9 mouse cellular contexts compared by ENCODE assay signal in the genomic region with DNA sequence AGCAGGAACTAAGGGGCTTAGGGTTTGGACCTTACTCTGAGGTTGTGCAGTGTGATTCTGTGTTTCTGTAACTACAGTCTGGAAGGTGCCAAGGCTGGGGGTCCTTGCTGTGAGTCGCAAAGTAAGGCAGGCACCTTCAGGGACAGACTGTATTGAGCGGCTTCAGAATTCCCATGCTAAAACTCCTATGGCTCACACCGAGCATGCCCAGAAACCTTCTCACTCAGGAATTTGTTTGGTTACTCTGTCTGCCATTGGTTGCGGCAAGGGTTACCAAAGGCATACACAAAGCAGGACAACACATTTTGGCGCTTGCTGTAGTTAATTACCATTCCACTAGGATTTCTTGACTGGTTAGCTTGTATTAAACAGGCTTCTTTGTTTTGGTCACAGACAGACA. TPM values are rescaled to one million over a fixed set of nuclear protein-coding genes. Genes with fewer than 3 reads are reported as not detected.
A peak's percentile ranks its signal among the peaks of the same experiment; 100 is the strongest.
DNase-seq lines count a peak whose midpoint lies in the region; ATAC-seq and TF ChIP-seq lines count a peak whose summit lies in the region.
"Had no signal": no experiment of that assay in that cellular context is flagged by ENCODE, and none has a peak within 500 bp of the region (broad histone marks: within the 10 kb centered on the region; RNA-seq: fewer than 3 reads in every experiment).

No protein-coding gene starts in this region.

- H3K9ac ChIP-seq in forebrain, embryonic 15.5 days (replicated peaks) = peak overlapping the region; percentile 52
- H3K9ac ChIP-seq in liver, embryonic 14.5 days (replicated peaks) = peak overlapping the region; percentile 99

- no peaks in the 10 kb centered on the region for H3K27me3 ChIP-seq in E14TG2a.4 (ENCODE audit: insufficient read depth, low read length)
- no peaks in the 10 kb centered on the region for H3K27me3 ChIP-seq in forebrain, embryonic 15.5 days
- no peaks in the 10 kb centered on the region for H3K27me3 ChIP-seq in liver, embryonic 14.5 days (ENCODE audit: control insufficient read depth, insufficient read depth, low read length)

- 0 out of 2 replicates have a peak, but pooled peaks have one; percentile 27 for ATAC-seq in forebrain, embryonic 15.5 days (replicated peaks)
- ATAC-seq in liver, embryonic 14.5 days (ENCODE audit: insufficient read depth) = no peak
- no peak for ATAC-seq in monocyte, adult 5-6 weeks (replicated peaks; ENCODE audit: insufficient number of reproducible peaks, low FRiP score, low TSS enrichment, poor library complexity, severe bottlenecking)

- TF ChIP-seq EP300 in liver, embryonic 14.5 days (IDR thresholded peaks at IDR 0.05; ENCODE audit: low read depth) = no peak

- peak; percentile 62 for DNase-seq in embryo, embryonic 10 days (ENCODE audit: low spot score)
- no peak for DNase-seq in embryo, embryonic 9.5 days (ENCODE audit: extremely low spot score)
- no peak for DNase-seq in liver, embryonic 14.5 days (ENCODE audit: low read depth in 3 of 3, low spot score in 3 of 3)
- DNase-seq in gastrocnemius, adult 8-10 months (ENCODE audit: low spot score in 2 of 2) = no peak
- DNase-seq in ovary, postnatal 14 days (ENCODE audit: low spot score) = no peak

- peak overlapping the region; percentile 64 for H3K27ac ChIP-seq in forebrain, embryonic 15.5 days (replicated peaks)
- H3K27ac ChIP-seq in liver, embryonic 14.5 days = peak overlapping the region; percentile 93

- no peaks in the 10 kb centered on the region for H3K9me3 ChIP-seq in E14TG2a.4 (ENCODE audit: low read length)
- no peaks in the 10 kb centered on the region for H3K9me3 ChIP-seq in forebrain, embryonic 15.5 days
- H3K9me3 ChIP-seq in liver, embryonic 14.5 days (ENCODE audit: control insufficient read depth, low read length) = no peaks in the 10 kb centered on the region
- H3K9me3 ChIP-seq: megakaryocyte, embryonic 14.5 days had no signal

- 1% methylated on average over 5 of the region's 5 CpGs for WGBS in forebrain, embryonic 15.5 days
- 37% methylated on average over 5 of the region's 5 CpGs for WGBS in liver, embryonic 14.5 days (ENCODE audit: insufficient replicate concordance)

- H3K36me3 ChIP-seq in E14TG2a.4 (ENCODE audit: insufficient read depth, low read length) = peaks cover 33% of the 10 kb centered on the region
- no peaks in the 10 kb centered on the region for H3K36me3 ChIP-seq in forebrain, embryonic 15.5 days
- peaks cover 30% of the 10 kb centered on the region for H3K36me3 ChIP-seq in liver, embryonic 14.5 days (replicated peaks; ENCODE audit: control insufficient read depth, insufficient read depth, low read depth)

- TF ChIP-seq CTCF in E14TG2a.4 (conservative IDR thresholded peaks at IDR 0.05; ENCODE audit: low read length) = no peak
- TF ChIP-seq CTCF in liver, embryonic 14.5 days (IDR thresholded peaks at IDR 0.05; ENCODE audit: low read depth) = no peak

- peaks cover 93% of the 10 kb centered on the region for H3K4me1 ChIP-seq in E14TG2a.4 (replicated peaks; ENCODE audit: low read depth, low read length)
- peaks cover 52% of the 10 kb centered on the region for H3K4me1 ChIP-seq in forebrain, embryonic 15.5 days
- peaks cover 53 to 67% of the 10 kb centered on the region in 2 experiments for H3K4me1 ChIP-seq in liver, embryonic 14.5 days (replicated peaks; ENCODE audit: control insufficient read depth in 2 of 2, insufficient read depth in 2 of 2, low read length in 1 of 2)

- peak overlapping the region; percentile 85 for H3K4me2 ChIP-seq in forebrain, embryonic 15.5 days (replicated peaks)
- H3K4me2 ChIP-seq in liver, embryonic 14.5 days (ENCODE audit: low read depth) = peak overlapping the region; percentile 90

- H3K4me3 ChIP-seq in E14TG2a.4 (replicated peaks; ENCODE audit: low read length) = peak overlapping the region; percentile 91
- H3K4me3 ChIP-seq in forebrain, embryonic 15.5 days = peak overlapping the region; percentile 48
- peak overlapping the region; percentile 90 to 95 for H3K4me3 ChIP-seq in liver, embryonic 14.5 days (ENCODE audit: insufficient read depth in 1 of 2, low read depth in 2 of 2, low read length in 2 of 2)

RNA-seq across cellular contexts. Expression of a gene that starts 0.3 kb away (rescaled TPM):
- 45.9 and 52.1 TPM in 2 replicates for polyA plus RNA-seq in forebrain, embryonic 15.5 days (2015; fragmentation: Nextera tagmentation; extraction: Ambion mirVana)
- polyA plus RNA-seq in liver, embryonic 14.5 days (2012; rRNA removed) = 122 and 136 TPM in 2 replicates
- polyA plus RNA-seq in liver, embryonic 14.5 days (2014; fragmentation: Nextera tagmentation; extraction: Ambion mirVana) = 135 and 144 TPM in 2 replicates
- total RNA-seq in gastrocnemius, adult 8-10 months (2022) = 1 to 10 TPM; 2.5 to 5.4 (median 4.1) TPM
- total RNA-seq in monocyte, adult 5-6 weeks (2017) = 2.4 to 5.5 TPM (median 3.0 TPM) in 3 replicates

RNA-seq across cellular contexts. Expression of a gene that starts 0.4 kb away (rescaled TPM):
- 5.3 and 6.4 TPM in 2 replicates for polyA plus RNA-seq in forebrain, embryonic 15.5 days (2015; fragmentation: Nextera tagmentation; extraction: Ambion mirVana)
- polyA plus RNA-seq in liver, embryonic 14.5 days (2012; rRNA removed) = 7.1 and 7.6 TPM in 2 replicates
- 7.5 and 9.8 TPM in 2 replicates for polyA plus RNA-seq in liver, embryonic 14.5 days (2014; fragmentation: Nextera tagmentation; extraction: Ambion mirVana)
- total RNA-seq in gastrocnemius, adult 8-10 months (2022) = 1 to 10 TPM; 2.0 to 4.6 (median 3.4) TPM
- 6.3 to 21.1 TPM (median 12.4 TPM) in 3 replicates for total RNA-seq in monocyte, adult 5-6 weeks (2017)

RNA-seq across cellular contexts. Expression of a gene that starts 16.7 kb away (rescaled TPM):
- polyA plus RNA-seq in forebrain, embryonic 15.5 days (2015; fragmentation: Nextera tagmentation; extraction: Ambion mirVana) = 0.72 and 0.79 TPM in 2 replicates
- polyA plus RNA-seq in liver, embryonic 14.5 days (2012; rRNA removed) = 0.03 and 0.08 TPM in 2 replicates
- 0.10 and 0.28 TPM in 2 replicates for polyA plus RNA-seq in liver, embryonic 14.5 days (2014; fragmentation: Nextera tagmentation; extraction: Ambion mirVana)
- total RNA-seq in gastrocnemius, adult 8-10 months (2022) = 1 to 10 TPM in 2 of 4 experiments, under 1 TPM in 1, not detected in 1; 0.46 to 1.2 (median 1.1) TPM
- total RNA-seq in monocyte, adult 5-6 weeks (2017) = 3.7 to 10.5 TPM (median 5.6 TPM) in 3 replicates

RNA-seq across cellular contexts. Expression of a gene that starts 16.7 kb away (rescaled TPM):
- 12.3 and 12.6 TPM in 2 replicates for polyA plus RNA-seq in forebrain, embryonic 15.5 days (2015; fragmentation: Nextera tagmentation; extraction: Ambion mirVana)
- polyA plus RNA-seq in liver, embryonic 14.5 days (2012; rRNA removed) = 36.5 and 48.8 TPM in 2 replicates
- 48.6 and 50.4 TPM in 2 replicates for polyA plus RNA-seq in liver, embryonic 14.5 days (2014; fragmentation: Nextera tagmentation; extraction: Ambion mirVana)
- 100 to 1,000 TPM; 182 to 198 (median 184) TPM for total RNA-seq in gastrocnemius, adult 8-10 months (2022)
- 134 to 139 TPM (median 137 TPM) in 3 replicates for total RNA-seq in monocyte, adult 5-6 weeks (2017)

RNA-seq across cellular contexts. Expression of a gene that starts 22.9 kb away (rescaled TPM):
- 97.5 and 106 TPM in 2 replicates for polyA plus RNA-seq in forebrain, embryonic 15.5 days (2015; fragmentation: Nextera tagmentation; extraction: Ambion mirVana)
- polyA plus RNA-seq in liver, embryonic 14.5 days (2012; rRNA removed) = 123 and 181 TPM in 2 replicates
- 371 and 373 TPM in 2 replicates for polyA plus RNA-seq in liver, embryonic 14.5 days (2014; fragmentation: Nextera tagmentation; extraction: Ambion mirVana)
- total RNA-seq in gastrocnemius, adult 8-10 months (2022) = under 1 TPM in 1 of 4 experiments, not detected in 3; 0.24 TPM
- total RNA-seq in monocyte, adult 5-6 weeks (2017) = 2.5 to 3.4 TPM (median 2.7 TPM) in 3 replicates
